Mouse (Mus musculus): ENCODE results near the gene Iqcg.

DNA sequence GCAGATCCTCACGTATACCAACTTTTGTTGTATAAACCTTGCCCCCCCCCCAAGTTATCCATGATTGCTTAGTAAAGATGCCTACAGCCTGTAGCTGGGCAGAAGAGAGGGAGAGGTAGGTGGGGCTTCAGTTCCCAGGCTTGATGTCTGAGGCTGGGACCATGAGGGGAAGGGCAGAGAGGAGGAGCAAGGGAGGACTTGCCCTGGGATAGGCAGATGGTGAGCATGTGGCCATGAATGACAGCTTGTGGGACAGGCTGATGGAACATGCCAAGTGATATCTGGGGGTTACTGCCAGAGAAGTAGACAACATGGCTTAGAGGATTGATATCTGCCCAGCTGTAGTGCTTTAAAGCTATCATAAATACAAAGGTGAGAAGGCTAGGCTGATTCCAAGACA, 8.0 kb downstream of the Iqcg start:
- TF ChIP-seq GATA1 (IDR thresholded peaks at IDR 0.05; ENCODE audit: borderline replicate concordance, low read length) (no peak), FLI1 (IDR thresholded peaks at IDR 0.05; ENCODE audit: low read length) (no peak)

Data from megakaryocyte, embryonic 14.5 days (primary cell).